Mouse (Mus musculus): ENCODE results near the gene Cep89. TPM values are rescaled to one million over a fixed set of nuclear protein-coding genes. Genes with fewer than 3 reads are reported as not detected.

Cep89 gene
- 10 to 100 TPM; 16.5 to 45.1 TPM for polyA plus RNA-seq (2012; fragmentation: generic; extraction: Trizol)

DNA sequence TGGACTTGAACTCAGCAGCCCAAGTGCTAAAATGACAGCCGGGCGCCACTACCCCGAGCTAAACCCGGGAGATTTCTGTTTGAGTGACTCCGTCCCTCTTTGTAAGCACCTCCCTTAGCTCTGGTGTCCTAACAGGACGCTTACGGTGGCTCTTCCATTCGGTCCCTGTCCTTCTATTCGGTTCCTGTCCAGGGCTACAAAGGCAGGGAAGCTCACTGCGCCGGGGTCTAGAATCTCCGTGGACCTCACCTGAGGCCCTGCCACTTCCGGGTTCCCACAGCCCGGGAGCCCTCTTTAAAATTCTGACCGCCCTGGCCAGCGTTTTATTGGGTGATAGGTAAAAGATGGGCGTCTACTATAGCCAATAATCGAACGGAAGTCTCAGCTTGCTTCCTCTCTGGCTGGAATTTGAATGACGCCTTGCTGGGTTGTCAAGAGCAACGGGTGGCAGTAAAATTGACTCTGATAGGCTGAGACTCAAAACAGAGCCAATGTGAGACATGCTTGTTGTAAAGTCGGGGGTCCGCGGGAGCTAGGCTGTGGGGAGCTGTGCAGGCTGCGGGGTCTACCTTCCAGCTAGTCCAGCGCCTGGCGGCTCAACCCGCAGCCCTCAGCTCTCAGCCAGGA is at the start of gene Cep89, which contains the start of gene Faap24:
TSS of gene Cep89 (plus strand) at position 494 of the 627 bp plus-strand sequence.
TSS of gene Faap24 (minus strand) at position 295 of the 627 bp plus-strand sequence.

GRCm38 (mm10) chr7:35447996-35448846 is 51.4 kb downstream of the Cep89 start, which contains the start of gene Slc7a9:
TSS of gene Slc7a9 (plus strand) at chr7:35448796.

Other genes with a start within 250 kb of the Cep89 start
- not detected for gene Slc7a10, start 210.7 kb upstream of the Cep89 start, polyA plus RNA-seq (2012; fragmentation: generic; extraction: Trizol)
- under 1 TPM; 0.01 to 0.06 TPM for gene Lrp3, start 181.5 kb upstream of the Cep89 start, polyA plus RNA-seq (2012; fragmentation: generic; extraction: Trizol)
- 1 to 10 TPM; 1.4 to 8.1 TPM for gene Gpatch1, start 78.6 kb upstream of the Cep89 start, polyA plus RNA-seq (2012; fragmentation: generic; extraction: Trizol)
- gene Rhpn2, start 62.9 kb upstream of the Cep89 start, polyA plus RNA-seq (2012; fragmentation: generic; extraction: Trizol), result under 1 TPM; 0.42 to 0.97 TPM
- gene Faap24, start 199 bp upstream of the Cep89 start, polyA plus RNA-seq (2012; fragmentation: generic; extraction: Trizol), result 10 to 100 TPM; 10.1 to 11.8 TPM
- gene Slc7a9, start 51.8 kb downstream of the Cep89 start, polyA plus RNA-seq (2012; fragmentation: generic; extraction: Trizol), result not detected
- not detected for gene Tdrd12, start 140.7 kb downstream of the Cep89 start, polyA plus RNA-seq (2012; fragmentation: generic; extraction: Trizol)
- gene Nudt19, start 159.3 kb downstream of the Cep89 start, polyA plus RNA-seq (2012; fragmentation: generic; extraction: Trizol), result 10 to 100 TPM in 1 of 2 experiments, 1 to 10 TPM in 1; 8.2 to 22.5 TPM
- under 1 TPM; 0.04 to 0.35 TPM for gene Rgs9bp, start 188.5 kb downstream of the Cep89 start, polyA plus RNA-seq (2012; fragmentation: generic; extraction: Trizol)
- 10 to 100 TPM in 1 of 2 experiments, 1 to 10 TPM in 1; 8.0 to 18.2 TPM for gene Ankrd27, start 189.2 kb downstream of the Cep89 start, polyA plus RNA-seq (2012; fragmentation: generic; extraction: Trizol)

All from C3H10T1/2 (cell line).